Mouse (Mus musculus): ENCODE measurements around the gene Ldb3. TPM values are rescaled to one million over a fixed set of nuclear protein-coding genes. Genes with fewer than 3 reads are reported as not detected.

Gene Ldb3
- polyA plus RNA-seq, 1 experiment from 2014 or later = 0.79 TPM

GRCm38 (mm10) chr14:34620611-34621376, 32.3 kb upstream of the Ldb3 start:
- no peak overlapping the region for H3K4me3 ChIP-seq (ENCODE audit: low read depth, low read length)
- 29% methylated on average over 10 of the region's 10 CpGs for WGBS
- H3K4me2 ChIP-seq = no peak overlapping the region
- ATAC-seq (ENCODE audit: insufficient read depth) (no peak), DNase-seq (peak; percentile 75)
- peak; percentile 59 for TF ChIP-seq CTCF (IDR thresholded peaks at IDR 0.05; ENCODE audit: low read depth)
- no peaks in the 10 kb centered on the region for H3K4me1 ChIP-seq (ENCODE audit: insufficient read depth)
- H3K36me3 ChIP-seq (ENCODE audit: insufficient read depth) = no peaks in the 10 kb centered on the region
- H3K27ac ChIP-seq (ENCODE audit: low read depth) = no peak overlapping the region
- H3K27me3 ChIP-seq (ENCODE audit: insufficient read depth, low read length) = peaks cover under 1% of the 10 kb centered on the region; the same call in 1 of the 2 replicates
- H3K9me3 ChIP-seq (ENCODE audit: low read depth, low read length) = no peaks in the 10 kb centered on the region
- H3K9ac ChIP-seq = no peak overlapping the region

GRCm38 (mm10) chr14:34618808-34619207, 30.3 kb upstream of the Ldb3 start:
- 29% methylated on average over 9 of the region's 9 CpGs for WGBS
- H3K4me1 ChIP-seq (ENCODE audit: insufficient read depth) = 0 out of 2 replicates have a peak, but pooled peaks cover 4% of the 10 kb centered on the region
- peak; percentile 8 for DNase-seq

GRCm38 (mm10) chr14:34616821-34617220, 28.3 kb upstream of the Ldb3 start:
- Histone ChIP-seq H3K4me2 (no peak overlapping the region), H3K27ac (ENCODE audit: low read depth) (no peak overlapping the region), H3K9me3 (ENCODE audit: low read depth, low read length) (no peaks in the 10 kb centered on the region), H3K36me3 (ENCODE audit: insufficient read depth) (no peaks in the 10 kb centered on the region), H3K9ac (no peak overlapping the region), H3K27me3 (ENCODE audit: insufficient read depth, low read length) (peaks cover 18% of the 10 kb centered on the region; the same call in 1 of the 2 replicates), H3K4me1 (ENCODE audit: insufficient read depth) (0 out of 2 replicates have a peak, but pooled peaks cover 4% of the 10 kb centered on the region), H3K4me3 (ENCODE audit: low read depth, low read length) (no peak overlapping the region)
- 2% methylated on average over 8 of the region's 8 CpGs for WGBS
- DNase-seq = peak; percentile 94
- peak; percentile 65; the same call in 1 of the 2 replicates for ATAC-seq (ENCODE audit: insufficient read depth)
- TF ChIP-seq CTCF (IDR thresholded peaks at IDR 0.05; ENCODE audit: low read depth) = peak; percentile 98

More at GRCm38 (mm10) chr14:34618808-34619207, 30.3 kb upstream of the Ldb3 start:
- Histone ChIP-seq H3K4me2 (no peak overlapping the region), H3K9ac (no peak overlapping the region), H3K36me3 (ENCODE audit: insufficient read depth) (no peaks in the 10 kb centered on the region), H3K27ac (ENCODE audit: low read depth) (no peak overlapping the region), H3K27me3 (ENCODE audit: insufficient read depth, low read length) (peaks cover 18% of the 10 kb centered on the region; the same call in 1 of the 2 replicates), H3K9me3 (ENCODE audit: low read depth, low read length) (no peaks in the 10 kb centered on the region), H3K4me3 (ENCODE audit: low read depth, low read length) (no peak overlapping the region)
- TF ChIP-seq CTCF (IDR thresholded peaks at IDR 0.05; ENCODE audit: low read depth) = no peak
- ATAC-seq (ENCODE audit: insufficient read depth) = no peak

- TF ChIP-seq CTCF (IDR thresholded peaks at IDR 0.05; ENCODE audit: low read depth) = no peak
- H3K27ac ChIP-seq (ENCODE audit: low read depth) = no peak overlapping the region
- DNase-seq (peak; percentile 31), ATAC-seq (ENCODE audit: insufficient read depth) (peak; percentile 74)
- no peaks in the 10 kb centered on the region for H3K36me3 ChIP-seq (ENCODE audit: insufficient read depth)
- H3K27me3 ChIP-seq (ENCODE audit: insufficient read depth, low read length) = peaks cover 18% of the 10 kb centered on the region; the same call in 1 of the 2 replicates
- H3K9ac ChIP-seq = no peak overlapping the region
- 36% methylated on average over 4 of the region's 4 CpGs for WGBS
- no peaks in the 10 kb centered on the region for H3K9me3 ChIP-seq (ENCODE audit: low read depth, low read length)
- 0 out of 2 replicates have a peak, but pooled peaks cover 4% of the 10 kb centered on the region for H3K4me1 ChIP-seq (ENCODE audit: insufficient read depth)
- peak overlapping the region; percentile 53 for H3K4me2 ChIP-seq
- no peak overlapping the region for H3K4me3 ChIP-seq (ENCODE audit: low read depth, low read length)
Measured at GRCm38 (mm10) chr14:34615625-34616024, 27.1 kb upstream of the Ldb3 start.

GRCm38 (mm10) chr14:34615082-34615481, 26.6 kb upstream of the Ldb3 start:
- H3K4me2 ChIP-seq = peak overlapping the region; percentile 53
- WGBS = 1% methylated on average over 13 of the region's 13 CpGs
- H3K9me3 ChIP-seq (ENCODE audit: low read depth, low read length) = no peaks in the 10 kb centered on the region
- no peak for TF ChIP-seq CTCF (IDR thresholded peaks at IDR 0.05; ENCODE audit: low read depth)
- H3K36me3 ChIP-seq (ENCODE audit: insufficient read depth) = no peaks in the 10 kb centered on the region
- peak; percentile 16 for DNase-seq
- ATAC-seq (ENCODE audit: insufficient read depth) = peak; percentile 27; the same call in 1 of the 2 replicates
- peaks cover 18% of the 10 kb centered on the region; the same call in 1 of the 2 replicates for H3K27me3 ChIP-seq (ENCODE audit: insufficient read depth, low read length)
- no peak overlapping the region for H3K27ac ChIP-seq (ENCODE audit: low read depth)
- H3K4me3 ChIP-seq (ENCODE audit: low read depth, low read length) = peak overlapping the region; percentile 22; the same call in 1 of the 2 replicates
- peak overlapping the region; percentile 32 for H3K9ac ChIP-seq
- H3K4me1 ChIP-seq (ENCODE audit: insufficient read depth) = 0 out of 2 replicates have a peak, but pooled peaks cover 4% of the 10 kb centered on the region

- DNase-seq (no peak), ATAC-seq (ENCODE audit: insufficient read depth) (no peak)
- no peak for TF ChIP-seq CTCF (IDR thresholded peaks at IDR 0.05; ENCODE audit: low read depth)
- Histone ChIP-seq H3K9me3 (ENCODE audit: low read depth, low read length) (no peaks in the 10 kb centered on the region), H3K4me3 (ENCODE audit: low read depth, low read length) (peak overlapping the region; percentile 22; the same call in 1 of the 2 replicates), H3K27ac (ENCODE audit: low read depth) (no peak overlapping the region), H3K4me1 (ENCODE audit: insufficient read depth) (0 out of 2 replicates have a peak, but pooled peaks cover 4% of the 10 kb centered on the region), H3K27me3 (ENCODE audit: insufficient read depth, low read length) (peaks cover 18% of the 10 kb centered on the region; the same call in 1 of the 2 replicates), H3K36me3 (ENCODE audit: insufficient read depth) (no peaks in the 10 kb centered on the region), H3K4me2 (peak overlapping the region; percentile 53), H3K9ac (peak overlapping the region; percentile 32)
- 11% methylated on average over 15 of the region's 15 CpGs for WGBS
Measured at GRCm38 (mm10) chr14:34614551-34614950, 26.1 kb upstream of the Ldb3 start.

GRCm38 (mm10) chr14:34613523-34613922, 25.0 kb upstream of the Ldb3 start:
- no peak overlapping the region for H3K4me3 ChIP-seq (ENCODE audit: low read depth, low read length)
- DNase-seq (no peak), ATAC-seq (ENCODE audit: insufficient read depth) (no peak)
- H3K9ac ChIP-seq = no peak overlapping the region
- no peak overlapping the region for H3K4me2 ChIP-seq
- no peaks in the 10 kb centered on the region for H3K36me3 ChIP-seq (ENCODE audit: insufficient read depth)
- H3K27me3 ChIP-seq (ENCODE audit: insufficient read depth, low read length) = peaks cover 18% of the 10 kb centered on the region; the same call in 1 of the 2 replicates
- no peak overlapping the region for H3K27ac ChIP-seq (ENCODE audit: low read depth)
- 0 out of 2 replicates have a peak, but pooled peaks cover 4% of the 10 kb centered on the region for H3K4me1 ChIP-seq (ENCODE audit: insufficient read depth)
- WGBS = 37% methylated on average over 6 of the region's 6 CpGs
- H3K9me3 ChIP-seq (ENCODE audit: low read depth, low read length) = no peaks in the 10 kb centered on the region
- no peak for TF ChIP-seq CTCF (IDR thresholded peaks at IDR 0.05; ENCODE audit: low read depth)
